Mouse (Mus musculus) limb, embryonic 14.5 days (tissue): Measurements from ENCODE around the gene Kcne1l. TPM values are rescaled to one million over a fixed set of nuclear protein-coding genes. Genes with fewer than 3 reads are reported as not detected.

Experiments used
- ATAC-seq: fragments of 200-750 bp; cut with Nextera tagmentation; 2 replicates; pipeline ENCODE4 v1.8.0; 2017; ENCODE audit warnings: low read depth, moderate number of reproducible peaks, moderate TSS enrichment; ENCODE audit not compliant: low FRiP score
- DNase-seq: peaks from one replicate; pipeline ENCODE4 v3.0.0-alpha.2; 2015; ENCODE audit warnings: low spot score
- H3K27ac ChIP-seq: fragments of 300-500 bp; sonication (generic); replicated peaks from 2 replicates; pipeline ENCODE4 v1.5.1; 2014; ENCODE audit warnings: low read depth, mild to moderate bottlenecking, low read length, moderate library complexity, mixed read lengths
- H3K27me3 ChIP-seq: fragments of 300-500 bp; sonication (generic); 2 replicates; pipeline ENCODE4 v1.6.1; 2014; ENCODE audit warnings: low read length, mixed read lengths; ENCODE audit not compliant: control insufficient read depth, insufficient read depth
- H3K36me3 ChIP-seq: fragments of 300-500 bp; sonication (generic); 2 replicates; pipeline ENCODE4 v1.6.1; 2014; ENCODE audit warnings: mild to moderate bottlenecking, low read length, moderate library complexity, mixed read lengths; ENCODE audit not compliant: control insufficient read depth, insufficient read depth
- H3K4me1 ChIP-seq: fragments of 300-500 bp; sonication (generic); 2 replicates; pipeline ENCODE4 v1.6.1; 2014; ENCODE audit warnings: antibody characterized with exemption, low read length, mixed read lengths; ENCODE audit not compliant: control insufficient read depth, insufficient read depth
- H3K4me2 ChIP-seq: fragments of 300-500 bp; sonication (generic); replicated peaks from 2 replicates; pipeline ENCODE4 v1.6.1; 2014; ENCODE audit warnings: low read depth, mild to moderate bottlenecking, low read length, moderate library complexity; ENCODE audit not compliant: severe bottlenecking
- H3K4me3 ChIP-seq: fragments of 300-500 bp; sonication (generic); replicated peaks from 2 replicates; pipeline ENCODE4 v1.5.1; 2014; ENCODE audit warnings: low read length
- H3K9ac ChIP-seq: fragments of 300-500 bp; sonication (generic); 2 replicates; pipeline ENCODE4 v1.6.1; 2014; ENCODE audit warnings: mild to moderate bottlenecking, low read depth, low read length, moderate library complexity; ENCODE audit not compliant: severe bottlenecking
- H3K9me3 ChIP-seq: fragments of 300-500 bp; sonication (generic); 2 replicates; pipeline ENCODE4 v1.6.1; 2016; ENCODE audit warnings: low read length; ENCODE audit not compliant: control insufficient read depth
- POLR2A ChIP-seq: fragments of 200-500 bp; IDR thresholded peaks from 2 replicates; pipeline ENCODE4 v1.8.0; 2012; ENCODE audit warnings: inconsistent platforms, mild to moderate bottlenecking, moderate library complexity, borderline replicate concordance; ENCODE audit not compliant: insufficient read depth, insufficient read length; ENCODE audit errors: extremely low read depth
- WGBS: fragments of 180-500 bp; shearing (Covaris S2); extraction: QIAGEN DNeasy Blood & Tissue Kit; methylation state at CpG from one replicate; pipeline ENCODE4 v1.1.7; 2014; 5-methylcytosine and 5-hydroxymethylcytosine counted together
- polyA plus RNA-seq, 2 experiments: library from polyadenylated mRNA; depleted of rRNA in 1 of 2; stranded (reverse) in 1 of 2; unstranded in 1 of 2; fragments of >200 nt; fragmentation: Nextera tagmentation in 1 of 2; extraction: Ambion mirVana in 1 of 2; gene quantifications; 2 replicates each; pipeline versions ENCODE4 v1.2.1 to v1.2.3; 2012 to 2014

Gene Kcne1l
- polyA plus RNA-seq (2012; rRNA removed) (70.5 and 87.0 TPM in 2 replicates), polyA plus RNA-seq (2014; fragmentation: Nextera tagmentation; extraction: Ambion mirVana) (50.3 and 63.1 TPM in 2 replicates)

- Histone ChIP-seq H3K9ac (peak within 1 kb of the TSS; percentile 25; the same call in 1 of the 2 replicates), H3K4me1 (no peaks in the 10 kb centered on the region), H3K4me2 (peak within 1 kb of the TSS; percentile 49), H3K27ac (no peak within 1 kb of the TSS), H3K9me3 (no peaks in the 10 kb centered on the region), H3K36me3 (no peaks in the 10 kb centered on the region), H3K4me3 (peak within 1 kb of the TSS; percentile 26), H3K27me3 (peaks cover 26% of the 10 kb centered on the region; the same call in 1 of the 2 replicates)
- WGBS, result 19% methylated on average over 30 of the region's 33 CpGs
- ATAC-seq, result peak; percentile 85
- no peak for DNase-seq
- no peak for TF ChIP-seq POLR2A
These were observed at the start of gene Kcne1l for GRCm38 (mm10) chrX:142305869-142306581. Gene Kcne1l (minus strand): TSS chrX:142306294.

- H3K27ac ChIP-seq, result no peak overlapping the region
- H3K9ac ChIP-seq, result no peak overlapping the region
- no peak for TF ChIP-seq POLR2A
- H3K9me3 ChIP-seq, result no peaks in the 10 kb centered on the region
- no peak for ATAC-seq
- H3K36me3 ChIP-seq, result no peaks in the 10 kb centered on the region
- no peaks in the 10 kb centered on the region for H3K27me3 ChIP-seq
- H3K4me1 ChIP-seq, result no peaks in the 10 kb centered on the region
- H3K4me2 ChIP-seq, result no peak overlapping the region
- DNase-seq, result no peak
- no peak overlapping the region for H3K4me3 ChIP-seq
- WGBS, result 90% methylated on average over 6 of the region's 6 CpGs
These were observed 30.1 kb upstream of the Kcne1l start for GRCm38 (mm10) chrX:142336207-142336606.

GRCm38 (mm10) chrX:142335502-142335901 lies 29.4 kb upstream of the Kcne1l start:
- WGBS, result 83% methylated on average over 5 of the region's 5 CpGs
- no peak for ATAC-seq
- Histone ChIP-seq H3K9me3 (no peaks in the 10 kb centered on the region), H3K4me1 (no peaks in the 10 kb centered on the region), H3K4me2 (no peak overlapping the region), H3K27me3 (no peaks in the 10 kb centered on the region), H3K9ac (no peak overlapping the region), H3K36me3 (no peaks in the 10 kb centered on the region), H3K4me3 (no peak overlapping the region), H3K27ac (no peak overlapping the region)
- no peak for TF ChIP-seq POLR2A
- DNase-seq, result no peak

GRCm38 (mm10) chrX:142325760-142326159 lies 19.7 kb upstream of the Kcne1l start:
- Histone ChIP-seq H3K27ac (no peak overlapping the region), H3K36me3 (no peaks in the 10 kb centered on the region), H3K27me3 (no peaks in the 10 kb centered on the region), H3K4me3 (no peak overlapping the region), H3K4me1 (no peaks in the 10 kb centered on the region), H3K9ac (no peak overlapping the region), H3K4me2 (no peak overlapping the region), H3K9me3 (no peaks in the 10 kb centered on the region)
- WGBS, result 84% methylated on average over 2 of the region's 2 CpGs
- no peak for DNase-seq
- no peak for ATAC-seq
- TF ChIP-seq POLR2A, result no peak

GRCm38 (mm10) chrX:142316106-142316505 lies 10.0 kb upstream of the Kcne1l start:
- no peak for ATAC-seq
- H3K27me3 ChIP-seq, result no peaks in the 10 kb centered on the region
- no peaks in the 10 kb centered on the region for H3K4me1 ChIP-seq
- H3K9me3 ChIP-seq, result no peaks in the 10 kb centered on the region
- H3K27ac ChIP-seq, result no peak overlapping the region
- no peak for TF ChIP-seq POLR2A
- DNase-seq, result no peak
- H3K9ac ChIP-seq, result no peak overlapping the region
- WGBS, result 50% methylated on average over 9 of the region's 9 CpGs
- H3K36me3 ChIP-seq, result no peaks in the 10 kb centered on the region
- H3K4me3 ChIP-seq, result no peak overlapping the region
- no peak overlapping the region for H3K4me2 ChIP-seq
